Mouse (Mus musculus) intestine, embryonic 15.5 days (tissue): ENCODE measurements around the gene 9930021J03Rik. TPM values are rescaled to one million over a fixed set of nuclear protein-coding genes. Genes with fewer than 3 reads are reported as not detected.

Experiments
- ATAC-seq: fragments of 200-750 bp; cut with Nextera tagmentation; 2 replicates; pipeline ENCODE4 v1.8.0; 2017; ENCODE audit warnings: moderate TSS enrichment, moderate library complexity
- H3K27ac ChIP-seq: fragments of 300-500 bp; sonication (generic); 2 replicates; pipeline ENCODE4 v1.5.1; 2015; ENCODE audit warnings: mild to moderate bottlenecking, inconsistent platforms
- H3K27me3 ChIP-seq: fragments of 300-500 bp; sonication (generic); replicated peaks from 2 replicates; pipeline ENCODE4 v1.6.1; 2015; ENCODE audit warnings: inconsistent platforms
- H3K36me3 ChIP-seq: fragments of 300-500 bp; sonication (generic); 2 replicates; pipeline ENCODE4 v1.6.1; 2015; ENCODE audit warnings: inconsistent platforms
- H3K4me1 ChIP-seq: fragments of 300-500 bp; sonication (generic); replicated peaks from 2 replicates; pipeline ENCODE4 v1.6.1; 2015; ENCODE audit warnings: inconsistent platforms
- H3K4me2 ChIP-seq: fragments of 300-500 bp; sonication (generic); replicated peaks from 2 replicates; pipeline ENCODE4 v1.6.1; 2015; ENCODE audit warnings: mild to moderate bottlenecking, inconsistent platforms
- H3K4me3 ChIP-seq: fragments of 300-500 bp; sonication (generic); replicated peaks from 2 replicates; pipeline ENCODE4 v1.5.1; 2015; ENCODE audit warnings: inconsistent platforms
- H3K9ac ChIP-seq: fragments of 300-500 bp; sonication (generic); 2 replicates; pipeline ENCODE4 v1.6.1; 2015; ENCODE audit warnings: inconsistent platforms
- H3K9me3 ChIP-seq: fragments of 300-500 bp; sonication (generic); 2 replicates; pipeline ENCODE4 v1.6.1; 2016; ENCODE audit warnings: inconsistent platforms
- WGBS: fragments of 180-500 bp; shearing (Covaris S2); methylation state at CpG from one replicate; pipeline ENCODE4 v1.1.7; 2015; 5-methylcytosine and 5-hydroxymethylcytosine counted together
- polyA plus RNA-seq: library from polyadenylated mRNA; unstranded; fragments of >200 nt; fragmentation: Nextera tagmentation; extraction: Ambion mirVana; gene quantifications from 2 replicates; pipeline ENCODE4 v1.2.1, GENCODE M21; 2015

Gene 9930021J03Rik
- polyA plus RNA-seq, 1 experiment from 2014 or later: 4.0 TPM

DNA sequence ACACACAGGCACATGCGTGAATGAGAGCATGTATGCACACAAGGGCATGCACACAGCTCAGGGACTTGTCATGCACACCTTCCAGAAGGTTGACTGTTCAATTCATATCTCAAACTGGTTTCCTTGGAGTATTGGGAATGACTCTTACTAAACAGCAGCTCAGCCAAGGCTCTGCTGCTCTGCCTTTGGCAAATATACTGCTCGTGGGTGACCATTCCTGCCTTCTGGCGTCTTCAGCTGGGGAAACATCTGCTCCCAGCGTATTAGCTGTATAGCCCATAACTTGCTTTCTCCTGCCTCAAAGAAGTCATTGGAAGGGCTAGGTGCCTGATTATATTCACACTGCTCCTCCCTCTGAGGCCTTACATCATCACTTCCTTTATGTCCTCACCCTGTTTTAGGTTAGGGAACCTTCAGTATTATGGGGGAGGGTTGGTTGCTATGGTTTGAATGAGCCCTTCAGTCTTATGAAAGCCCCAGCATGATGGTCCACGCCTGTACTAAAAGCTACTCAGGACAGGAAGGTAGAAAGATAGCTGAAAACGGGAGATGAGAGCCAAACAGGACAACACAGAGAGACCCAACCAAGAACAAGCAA is 127.5 kb downstream of the 9930021J03Rik start:
- no peaks in the 10 kb centered on the region for H3K4me1 ChIP-seq
- H3K9ac ChIP-seq: no peak overlapping the region
- H3K27ac ChIP-seq: no peak overlapping the region
- no peak for ATAC-seq
- 77% methylated on average over 6 of the region's 6 CpGs for WGBS
- H3K36me3 ChIP-seq: no peaks in the 10 kb centered on the region
- H3K4me2 ChIP-seq: no peak overlapping the region
- no peaks in the 10 kb centered on the region for H3K27me3 ChIP-seq
- no peaks in the 10 kb centered on the region for H3K9me3 ChIP-seq
- H3K4me3 ChIP-seq: no peak overlapping the region

DNA sequence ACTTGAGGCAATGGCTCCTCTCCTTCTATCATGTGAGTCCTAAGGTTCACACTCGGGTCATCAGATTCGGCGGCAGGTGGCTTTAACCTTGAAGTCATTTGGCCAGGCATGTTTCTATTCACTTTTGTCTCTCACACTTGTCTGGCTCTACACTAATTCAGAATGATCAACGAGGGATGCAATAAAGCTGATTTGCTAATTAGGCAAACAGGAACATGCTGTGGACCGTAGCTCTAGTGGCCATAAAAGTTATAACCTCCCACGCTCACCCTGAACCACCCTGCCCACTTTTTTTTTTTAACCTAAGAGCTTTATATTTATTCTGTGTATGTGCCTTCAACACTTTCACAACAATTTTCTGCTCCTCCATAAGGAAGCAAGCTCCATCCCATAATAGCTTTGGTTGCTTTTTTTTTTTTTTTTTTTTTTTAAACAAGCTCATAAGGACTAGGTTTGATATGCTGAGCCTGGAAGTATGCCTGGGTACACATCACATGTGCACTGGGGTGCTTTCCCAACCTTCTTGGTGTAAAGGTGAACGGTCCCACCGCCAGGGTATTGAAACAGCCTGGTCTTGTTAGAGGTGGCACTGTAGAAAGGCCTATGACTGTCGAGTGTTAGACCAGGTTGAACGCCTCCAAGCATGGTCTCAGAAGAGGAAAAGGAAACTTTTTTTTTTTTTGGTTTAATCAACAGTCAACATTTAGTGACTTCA is 129.2 kb downstream of the 9930021J03Rik start:
- H3K36me3 ChIP-seq: no peaks in the 10 kb centered on the region
- 78% methylated on average over 10 of the region's 10 CpGs for WGBS
- H3K4me1 ChIP-seq: no peaks in the 10 kb centered on the region
- no peaks in the 10 kb centered on the region for H3K27me3 ChIP-seq
- no peak for ATAC-seq
- no peak overlapping the region for H3K9ac ChIP-seq
- no peak overlapping the region for H3K4me3 ChIP-seq
- no peaks in the 10 kb centered on the region for H3K9me3 ChIP-seq
- no peak overlapping the region for H3K27ac ChIP-seq
- no peak overlapping the region for H3K4me2 ChIP-seq

DNA sequence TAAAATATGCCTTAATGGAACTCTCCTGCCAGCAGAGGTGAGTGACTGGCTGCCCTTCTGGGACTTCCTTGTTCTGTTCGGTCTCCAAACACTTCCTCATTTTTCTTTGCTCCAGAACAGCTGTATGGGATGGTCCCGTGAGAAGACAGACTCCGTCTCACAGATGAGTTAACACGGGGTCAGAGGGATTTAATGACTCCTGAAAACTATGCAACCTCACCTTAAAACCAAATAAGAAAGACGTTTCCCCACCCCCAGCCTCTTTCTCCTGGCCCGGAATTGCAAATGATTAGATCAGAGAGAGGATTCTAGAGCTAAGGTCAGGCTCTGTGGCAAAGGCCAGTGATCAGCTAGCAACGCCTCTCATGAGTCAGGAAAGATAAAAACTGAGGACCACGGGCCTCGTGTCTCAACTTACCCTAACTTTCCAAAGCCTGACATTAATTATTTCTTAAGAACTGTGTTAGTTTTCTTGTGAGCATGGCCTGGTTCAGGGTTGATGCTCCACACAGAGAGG is 130.2 kb downstream of the 9930021J03Rik start:
- 39% methylated on average over 9 of the region's 9 CpGs for WGBS
- no peak overlapping the region for H3K9ac ChIP-seq
- no peaks in the 10 kb centered on the region for H3K36me3 ChIP-seq
- no peak overlapping the region for H3K4me3 ChIP-seq
- H3K9me3 ChIP-seq: no peaks in the 10 kb centered on the region
- ATAC-seq: peak; percentile 84
- H3K27me3 ChIP-seq: no peaks in the 10 kb centered on the region
- H3K27ac ChIP-seq: 0 out of 2 replicates have a peak overlapping the region, but pooled peaks have one; percentile 6
- no peaks in the 10 kb centered on the region for H3K4me1 ChIP-seq
- H3K4me2 ChIP-seq: no peak overlapping the region

DNA sequence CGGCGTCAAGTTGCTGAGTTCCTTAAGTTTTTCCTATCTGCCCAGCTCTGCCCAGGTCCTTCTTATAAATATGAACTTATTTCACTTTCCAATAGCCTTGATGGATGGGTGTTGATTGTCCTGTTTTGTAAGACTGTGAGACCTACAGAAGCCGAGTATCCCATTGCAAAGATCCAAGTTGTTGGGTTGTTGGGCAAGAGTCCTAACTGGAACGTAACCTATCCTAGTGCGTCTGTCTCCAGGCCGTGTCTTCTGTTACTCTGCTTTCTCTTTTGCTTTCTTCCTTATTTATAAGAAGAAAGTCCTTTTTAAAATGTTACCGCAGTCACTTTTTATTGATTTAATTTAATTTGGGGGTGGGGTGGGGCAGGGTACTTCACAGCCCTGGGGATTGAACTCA is 130.8 kb downstream of the 9930021J03Rik start:
- no peak overlapping the region for H3K27ac ChIP-seq
- no peaks in the 10 kb centered on the region for H3K9me3 ChIP-seq
- no peak overlapping the region for H3K9ac ChIP-seq
- H3K36me3 ChIP-seq: no peaks in the 10 kb centered on the region
- WGBS: 90% methylated on average over 7 of the region's 7 CpGs
- H3K4me2 ChIP-seq: no peak overlapping the region
- no peak for ATAC-seq
- no peaks in the 10 kb centered on the region for H3K4me1 ChIP-seq
- no peaks in the 10 kb centered on the region for H3K27me3 ChIP-seq
- H3K4me3 ChIP-seq: no peak overlapping the region

DNA sequence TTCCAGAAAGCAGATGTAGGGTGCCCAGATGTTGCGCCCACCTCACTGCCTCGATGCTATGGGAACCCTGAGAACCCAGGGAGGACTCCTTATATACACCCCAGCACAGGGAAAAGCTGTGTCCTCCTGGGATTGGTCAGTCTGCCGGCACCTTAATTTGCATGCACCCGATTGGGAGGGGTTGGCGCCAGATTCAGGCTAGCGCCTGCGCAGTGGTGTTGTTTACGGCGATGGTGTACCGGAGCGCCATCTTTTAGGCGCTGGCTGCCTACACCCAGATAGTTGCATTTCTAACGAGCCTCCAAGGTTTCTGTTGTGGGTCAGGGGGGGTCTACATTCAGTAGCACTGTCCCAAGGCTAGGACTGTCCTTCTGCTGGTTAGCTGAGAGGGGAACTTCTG is 133.1 kb downstream of the 9930021J03Rik start:
- WGBS: 97% methylated on average over 13 of the region's 13 CpGs
- Histone ChIP-seq H3K4me2 (no peak overlapping the region), H3K4me3 (no peak overlapping the region), H3K9ac (no peak overlapping the region), H3K27ac (no peak overlapping the region), H3K27me3 (no peaks in the 10 kb centered on the region), H3K4me1 (no peaks in the 10 kb centered on the region), H3K36me3 (no peaks in the 10 kb centered on the region), H3K9me3 (no peaks in the 10 kb centered on the region)
- no peak for ATAC-seq

DNA sequence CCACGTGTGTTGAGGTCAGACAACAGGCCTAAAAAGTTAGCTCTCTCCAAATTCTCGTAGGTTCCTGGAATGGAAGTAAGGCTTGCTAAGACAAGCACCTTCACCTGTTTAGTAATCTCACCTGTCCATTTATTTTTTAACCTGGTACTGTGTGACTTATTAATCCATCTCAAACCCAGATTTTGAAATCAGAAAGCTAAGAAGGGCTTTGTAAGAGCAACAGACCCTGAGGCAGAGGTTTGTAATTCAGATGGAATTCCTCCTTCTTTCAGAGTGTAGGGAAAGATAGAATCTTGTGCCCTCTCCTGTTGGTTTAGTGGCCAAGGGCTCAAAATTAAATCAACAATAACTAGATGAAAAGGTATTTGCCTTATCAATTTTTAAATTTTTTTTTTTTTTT is 134.6 kb downstream of the 9930021J03Rik start:
- H3K27me3 ChIP-seq: no peaks in the 10 kb centered on the region

DNA sequence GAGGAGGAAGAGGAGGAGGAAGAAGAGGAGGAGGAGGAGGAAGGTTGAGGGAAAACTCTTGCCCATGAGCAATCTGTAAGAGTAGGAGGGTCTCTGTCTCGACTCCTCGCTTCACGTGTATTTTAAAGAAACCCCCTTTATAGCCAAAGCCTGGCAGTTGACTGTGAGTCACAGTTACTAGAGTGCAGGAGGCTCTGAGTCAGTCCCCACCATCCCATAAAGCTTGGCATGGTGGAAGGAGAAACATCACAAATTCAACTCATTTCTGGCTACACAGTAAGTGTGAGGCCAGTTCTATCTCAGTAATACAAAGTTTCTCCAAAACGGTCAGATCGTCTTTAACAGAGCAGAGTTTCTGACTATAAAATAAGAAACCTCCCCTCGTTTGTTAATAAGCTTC is 135.5 kb downstream of the 9930021J03Rik start:
- no peak overlapping the region for H3K27ac ChIP-seq
- no peaks in the 10 kb centered on the region for H3K4me1 ChIP-seq
- no peaks in the 10 kb centered on the region for H3K36me3 ChIP-seq
- H3K27me3 ChIP-seq: no peaks in the 10 kb centered on the region
- 92% methylated on average over 6 of the region's 6 CpGs for WGBS
- no peaks in the 10 kb centered on the region for H3K9me3 ChIP-seq
- no peak overlapping the region for H3K9ac ChIP-seq
- no peak overlapping the region for H3K4me3 ChIP-seq
- H3K4me2 ChIP-seq: no peak overlapping the region
- no peak for ATAC-seq

More for the DNA sequence above, 134.6 kb downstream of the 9930021J03Rik start:
- no peaks in the 10 kb centered on the region for H3K36me3 ChIP-seq
- no peak overlapping the region for H3K27ac ChIP-seq
- no peak overlapping the region for H3K9ac ChIP-seq
- ATAC-seq: no peak
- H3K9me3 ChIP-seq: no peaks in the 10 kb centered on the region
- H3K4me1 ChIP-seq: no peaks in the 10 kb centered on the region
- WGBS: 80% methylated on average over 2 of the region's 2 CpGs
- H3K4me2 ChIP-seq: no peak overlapping the region
- no peak overlapping the region for H3K4me3 ChIP-seq

DNA sequence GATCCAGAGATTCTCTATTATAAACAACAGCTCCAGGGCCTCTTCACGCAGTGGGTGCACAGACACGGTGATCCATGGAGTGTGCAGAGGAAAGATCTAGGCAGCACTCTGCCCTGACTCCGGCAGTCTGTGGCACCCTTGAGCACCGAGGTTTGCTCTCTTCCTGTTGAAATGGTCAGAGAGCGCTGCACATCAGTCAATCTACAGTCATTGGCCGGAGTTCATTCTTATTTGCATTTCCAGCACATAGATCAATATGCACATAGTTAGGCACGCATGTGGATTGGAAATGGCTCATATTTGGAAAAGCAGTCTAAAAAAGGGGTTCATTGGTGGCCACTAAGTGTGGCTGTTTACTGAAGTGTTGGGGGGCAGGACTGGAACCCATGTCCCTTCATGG is 137.7 kb downstream of the 9930021J03Rik start:
- H3K4me3 ChIP-seq: no peak overlapping the region
- 79% methylated on average over 7 of the region's 7 CpGs for WGBS
- H3K36me3 ChIP-seq: no peaks in the 10 kb centered on the region
- H3K27ac ChIP-seq: no peak overlapping the region
- no peak overlapping the region for H3K9ac ChIP-seq
- H3K4me1 ChIP-seq: no peaks in the 10 kb centered on the region
- H3K27me3 ChIP-seq: no peaks in the 10 kb centered on the region
- no peak overlapping the region for H3K4me2 ChIP-seq
- no peaks in the 10 kb centered on the region for H3K9me3 ChIP-seq
- no peak for ATAC-seq

DNA sequence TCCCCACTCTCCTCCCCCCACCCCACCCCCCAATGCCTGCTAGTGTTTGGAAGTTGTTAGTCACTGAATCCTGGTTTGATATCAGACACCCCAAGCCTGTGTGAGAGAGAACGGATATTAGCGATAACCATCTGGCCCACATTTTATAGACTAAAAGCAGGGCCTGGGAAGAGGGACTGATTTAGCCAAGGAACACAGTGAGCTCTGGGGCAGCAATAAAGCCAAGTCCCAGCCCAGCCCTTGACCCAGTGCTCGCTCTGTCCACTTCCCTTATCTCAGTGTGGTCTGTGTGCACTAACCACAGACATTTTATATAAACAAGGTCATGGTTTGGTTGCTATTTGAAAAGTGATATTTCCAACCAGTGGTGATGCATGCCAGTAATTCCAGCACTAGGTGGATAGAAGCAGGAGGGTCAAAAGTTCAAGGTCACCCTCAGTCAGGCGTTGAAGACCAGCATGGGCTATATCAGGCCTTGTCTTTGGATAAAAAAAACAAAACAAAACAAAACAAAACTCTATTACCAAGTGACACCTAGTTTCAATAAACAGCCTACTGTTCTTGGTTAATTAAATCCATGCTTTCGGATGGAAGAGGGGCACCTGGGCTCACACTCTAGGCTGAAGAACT is 138.7 kb downstream of the 9930021J03Rik start:
- 52% methylated on average over 5 of the region's 5 CpGs for WGBS
- no peaks in the 10 kb centered on the region for H3K27me3 ChIP-seq
- ATAC-seq: no peak

DNA sequence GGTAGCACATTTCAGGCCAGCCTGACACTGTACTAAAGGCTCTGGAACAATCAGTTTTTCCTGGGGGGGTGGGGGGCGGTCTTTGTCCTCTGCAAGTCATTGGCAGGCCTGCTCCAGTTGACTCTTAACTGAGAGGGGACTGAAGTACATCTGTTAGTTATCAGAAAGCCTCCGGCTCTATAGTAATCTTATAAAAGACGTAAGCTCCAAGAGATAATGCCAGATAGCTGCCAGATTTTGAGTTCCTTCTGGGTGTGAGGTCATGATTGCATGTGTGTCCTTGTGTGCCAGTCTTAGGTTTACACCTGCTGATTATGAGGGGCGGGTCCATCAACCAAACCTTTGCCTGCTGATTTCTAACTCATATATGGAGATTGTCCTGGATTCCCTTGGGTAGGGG is 139.6 kb downstream of the 9930021J03Rik start:
- Histone ChIP-seq H3K4me2 (no peak overlapping the region), H3K4me3 (no peak overlapping the region), H3K27me3 (no peaks in the 10 kb centered on the region), H3K27ac (no peak overlapping the region), H3K36me3 (no peaks in the 10 kb centered on the region), H3K9ac (no peak overlapping the region), H3K9me3 (no peaks in the 10 kb centered on the region), H3K4me1 (no peaks in the 10 kb centered on the region)
- WGBS: 76% methylated on average over 4 of the region's 4 CpGs
- no peak for ATAC-seq

More for the DNA sequence above, 138.7 kb downstream of the 9930021J03Rik start:
- H3K27ac ChIP-seq: no peak overlapping the region
- H3K9me3 ChIP-seq: no peaks in the 10 kb centered on the region
- H3K4me3 ChIP-seq: no peak overlapping the region
- H3K4me2 ChIP-seq: no peak overlapping the region
- no peaks in the 10 kb centered on the region for H3K36me3 ChIP-seq
- no peaks in the 10 kb centered on the region for H3K4me1 ChIP-seq
- H3K9ac ChIP-seq: no peak overlapping the region

DNA sequence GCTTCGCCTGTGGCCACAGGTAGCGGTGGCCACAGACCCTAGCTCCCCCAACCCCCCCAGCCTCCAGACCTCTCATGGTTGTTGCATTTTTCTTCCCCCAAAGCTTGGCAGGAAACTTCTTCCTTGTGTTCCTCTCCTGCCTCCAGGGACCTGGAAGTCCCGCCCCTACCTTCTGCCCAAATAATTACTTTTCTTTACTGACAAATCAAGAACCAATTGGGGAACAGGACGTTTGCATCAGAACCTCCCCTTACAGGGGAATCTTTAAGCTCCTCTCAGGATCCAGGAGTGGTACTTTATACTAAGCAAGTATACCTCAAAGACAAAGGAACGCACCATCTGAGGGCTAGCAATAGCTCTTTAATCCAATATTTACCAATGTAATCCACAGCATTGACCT is 140.9 kb downstream of the 9930021J03Rik start:
- no peaks in the 10 kb centered on the region for H3K36me3 ChIP-seq

More for the DNA sequence above, 140.9 kb downstream of the 9930021J03Rik start:
- Histone ChIP-seq H3K27me3 (no peaks in the 10 kb centered on the region), H3K4me3 (no peak overlapping the region), H3K9ac (no peak overlapping the region), H3K9me3 (no peaks in the 10 kb centered on the region), H3K27ac (no peak overlapping the region), H3K4me1 (no peaks in the 10 kb centered on the region), H3K4me2 (no peak overlapping the region)
- 85% methylated on average over 5 of the region's 5 CpGs for WGBS
- no peak for ATAC-seq
